Mouse (Mus musculus) layer of hippocampus, adult 8-10 months (tissue): ENCODE measurements at regions not wholly inside any gene's neighbourhood (a gene's known extent, or its start where the extent isn't known, plus 50 kb on each side); places are given as distances from the start of the nearest gene placed in this dataset.

Experiments
- DNase-seq, 2 experiments: peaks; one replicate each; pipeline ENCODE4 v3.0.0; 2022; ENCODE audit warnings: low spot score in 2 of 2

- DNase-seq, result no peak
Observed at GRCm38 (mm10) chr12:79913898-79914297, 198.9 kb downstream of the Zfp36l1 start.

GRCm38 (mm10) chr12:79912281-79913063 is 200.3 kb downstream of the Zfp36l1 start:
- no peak for DNase-seq

GRCm38 (mm10) chr12:79910884-79911759 is 201.7 kb downstream of the Zfp36l1 start:
- DNase-seq, result peak; percentile 71 to 77

- DNase-seq, result no peak
Observed at GRCm38 (mm10) chr12:79907583-79907982, 205.2 kb downstream of the Zfp36l1 start.

GRCm38 (mm10) chr12:79906738-79907365 is 206.0 kb downstream of the Zfp36l1 start:
- DNase-seq, result no peak

- DNase-seq, result no peak
Observed at GRCm38 (mm10) chr12:79905828-79906737, 206.7 kb downstream of the Zfp36l1 start.

- no peak for DNase-seq
Observed at GRCm38 (mm10) chr12:79904913-79905549, 207.8 kb downstream of the Zfp36l1 start.

- DNase-seq, result no peak
Observed at GRCm38 (mm10) chr12:79902761-79903160, 210.1 kb downstream of the Zfp36l1 start.

GRCm38 (mm10) chr12:79902163-79902562 is 210.7 kb downstream of the Zfp36l1 start:
- DNase-seq, result no peak

GRCm38 (mm10) chr12:79898198-79898930 is 214.4 kb downstream of the Zfp36l1 start:
- DNase-seq, result no peak

- no peak for DNase-seq
Observed at GRCm38 (mm10) chr12:79895975-79896374, 216.8 kb downstream of the Zfp36l1 start.

GRCm38 (mm10) chr12:79895324-79895723 is 217.5 kb downstream of the Zfp36l1 start:
- no peak for DNase-seq

GRCm38 (mm10) chr12:79892871-79893270 is 219.9 kb downstream of the Zfp36l1 start:
- DNase-seq, result no peak

- DNase-seq, result no peak
Observed at GRCm38 (mm10) chr12:79891942-79892341, 220.9 kb downstream of the Zfp36l1 start.

- no peak for DNase-seq
Observed at GRCm38 (mm10) chr12:79890887-79891286, 221.9 kb downstream of the Zfp36l1 start.

- no peak for DNase-seq
Observed at GRCm38 (mm10) chr12:79890291-79890690, 222.5 kb downstream of the Zfp36l1 start.

- DNase-seq, result no peak
Observed at GRCm38 (mm10) chr12:79888812-79889211, 224.0 kb downstream of the Zfp36l1 start.

- DNase-seq, result no peak
Observed at GRCm38 (mm10) chr12:79888086-79888485, 224.7 kb downstream of the Zfp36l1 start.

GRCm38 (mm10) chr12:79887225-79887886 is 225.5 kb downstream of the Zfp36l1 start:
- DNase-seq, result no peak
